Mouse (Mus musculus) kidney, embryonic 14.5 days (tissue): Measurements from ENCODE around the gene Gsk3b. TPM values are rescaled to one million over a fixed set of nuclear protein-coding genes. Genes with fewer than 3 reads are reported as not detected.
"Not testable (repeated sequence)": the region's sequence is repeated elsewhere in the genome, so short reads cannot be mapped to it uniquely, and the experiment has no call there.

Source experiments
- ATAC-seq: fragments of 200-750 bp; cut with Nextera tagmentation; 2 replicates; pipeline ENCODE4 v1.8.0; 2017; ENCODE audit warnings: moderate number of reproducible peaks, mild to moderate bottlenecking, moderate TSS enrichment, moderate library complexity; ENCODE audit not compliant: low FRiP score, low TSS enrichment
- H3K27ac ChIP-seq: fragments of 300-500 bp; sonication (generic); 2 replicates; pipeline ENCODE4 v1.5.1; 2014; ENCODE audit warnings: low read depth, mild to moderate bottlenecking, low read length, moderate library complexity, mixed read lengths
- H3K27me3 ChIP-seq: fragments of 300-500 bp; sonication (generic); 2 replicates; pipeline ENCODE4 v1.6.1; 2014; ENCODE audit warnings: mild to moderate bottlenecking, low read length; ENCODE audit not compliant: control insufficient read depth, insufficient read depth
- H3K36me3 ChIP-seq: fragments of 300-500 bp; sonication (generic); 2 replicates; pipeline ENCODE4 v1.6.1; 2014; ENCODE audit warnings: low read length, mixed read lengths; ENCODE audit not compliant: control insufficient read depth, insufficient read depth
- H3K4me1 ChIP-seq: fragments of 300-500 bp; sonication (generic); 2 replicates; pipeline ENCODE4 v1.6.1; 2014; ENCODE audit warnings: low read length, mixed read lengths; ENCODE audit not compliant: control insufficient read depth, insufficient read depth
- H3K4me2 ChIP-seq: fragments of 300-500 bp; sonication (generic); replicated peaks from 2 replicates; pipeline ENCODE4 v1.6.1; 2014; ENCODE audit warnings: low read depth, mild to moderate bottlenecking, low read length
- H3K4me3 ChIP-seq: fragments of 300-500 bp; sonication (generic); 2 replicates; pipeline ENCODE4 v1.5.1; 2014; ENCODE audit warnings: mild to moderate bottlenecking, low read length
- H3K9ac ChIP-seq: fragments of 300-500 bp; sonication (generic); 2 replicates; pipeline ENCODE4 v1.6.1; 2014; ENCODE audit warnings: low read depth, mild to moderate bottlenecking, low read length, moderate library complexity
- H3K9me3 ChIP-seq: fragments of 300-500 bp; sonication (generic); 2 replicates; pipeline ENCODE4 v1.6.1; 2016; ENCODE audit warnings: low read length; ENCODE audit not compliant: control insufficient read depth
- WGBS: fragments of 180-500 bp; shearing (Covaris S2); extraction: QIAGEN DNeasy Blood & Tissue Kit; methylation state at CpG from one replicate; pipeline ENCODE4 v1.1.7; 2014; 5-methylcytosine and 5-hydroxymethylcytosine counted together
- polyA plus RNA-seq: library from polyadenylated mRNA; unstranded; fragments of >200 nt; fragmentation: Nextera tagmentation; extraction: Ambion mirVana; gene quantifications from 2 replicates; pipeline ENCODE4 v1.2.1, GENCODE M21; 2014

The Gsk3b gene
- polyA plus RNA-seq, 1 experiment from 2014 or later, result 82.6 TPM

- ATAC-seq, result no peak
- no peak overlapping the region for H3K27ac ChIP-seq
- no peaks in the 10 kb centered on the region for H3K27me3 ChIP-seq
- WGBS, result 86% methylated on average over 8 of the region's 8 CpGs
- peaks cover 27% of the 10 kb centered on the region; the same call in 1 of the 2 replicates for H3K36me3 ChIP-seq
- no peaks in the 10 kb centered on the region for H3K9me3 ChIP-seq
- H3K4me3 ChIP-seq, result no peak overlapping the region
- H3K4me2 ChIP-seq, result no peak overlapping the region
- 0 out of 2 replicates have a peak, but pooled peaks cover 2% of the 10 kb centered on the region for H3K4me1 ChIP-seq
- H3K9ac ChIP-seq, result no peak overlapping the region
These were observed 96.0 kb downstream of the Gsk3b start for GRCm38 (mm10) chr16:38184657-38185269.

GRCm38 (mm10) chr16:38189952-38190351 lies 101.2 kb downstream of the Gsk3b start:
- Histone ChIP-seq H3K36me3 (peaks cover 48% of the 10 kb centered on the region), H3K27me3 (no peaks in the 10 kb centered on the region), H3K4me1 (no peaks in the 10 kb centered on the region), H3K4me3 (no peak overlapping the region), H3K4me2 (no peak overlapping the region), H3K9me3 (no peaks in the 10 kb centered on the region), H3K27ac (no peak overlapping the region), H3K9ac (no peak overlapping the region)
- 92% methylated on average over 4 of the region's 4 CpGs for WGBS
- no peak for ATAC-seq

- ATAC-seq, result no peak
- no peaks in the 10 kb centered on the region for H3K27me3 ChIP-seq
- no peaks in the 10 kb centered on the region for H3K4me1 ChIP-seq
- no peaks in the 10 kb centered on the region for H3K9me3 ChIP-seq
- no peak overlapping the region for H3K9ac ChIP-seq
- no peak overlapping the region for H3K4me3 ChIP-seq
- peaks cover 53% of the 10 kb centered on the region for H3K36me3 ChIP-seq
- no peak overlapping the region for H3K4me2 ChIP-seq
- no peak overlapping the region for H3K27ac ChIP-seq
- 88% methylated on average over 3 of the region's 3 CpGs for WGBS
These were observed 101.7 kb downstream of the Gsk3b start for GRCm38 (mm10) chr16:38190531-38190930.

GRCm38 (mm10) chr16:38191460-38191859 lies 102.7 kb downstream of the Gsk3b start:
- H3K9me3 ChIP-seq, result no peaks in the 10 kb centered on the region
- WGBS, result 86% methylated on average over 6 of the region's 6 CpGs
- no peak for ATAC-seq
- peaks cover 58% of the 10 kb centered on the region for H3K36me3 ChIP-seq
- no peak overlapping the region for H3K9ac ChIP-seq
- no peaks in the 10 kb centered on the region for H3K27me3 ChIP-seq
- no peak overlapping the region for H3K27ac ChIP-seq
- H3K4me2 ChIP-seq, result no peak overlapping the region
- H3K4me3 ChIP-seq, result no peak overlapping the region
- H3K4me1 ChIP-seq, result no peaks in the 10 kb centered on the region

- peaks cover 59% of the 10 kb centered on the region for H3K36me3 ChIP-seq
- no peak overlapping the region for H3K27ac ChIP-seq
- no peaks in the 10 kb centered on the region for H3K4me1 ChIP-seq
- WGBS, result 86% methylated on average over 6 of the region's 6 CpGs
- no peaks in the 10 kb centered on the region for H3K27me3 ChIP-seq
- ATAC-seq, result no peak
- no peak overlapping the region for H3K4me3 ChIP-seq
- no peaks in the 10 kb centered on the region for H3K9me3 ChIP-seq
- no peak overlapping the region for H3K9ac ChIP-seq
- no peak overlapping the region for H3K4me2 ChIP-seq
These were observed 103.8 kb downstream of the Gsk3b start for GRCm38 (mm10) chr16:38192640-38193039.

- no peak overlapping the region for H3K4me2 ChIP-seq
- no peak overlapping the region for H3K27ac ChIP-seq
- no peak overlapping the region for H3K9ac ChIP-seq
- H3K4me1 ChIP-seq, result no peaks in the 10 kb centered on the region
- no peak overlapping the region for H3K4me3 ChIP-seq
- 63% methylated on average over 4 of the region's 4 CpGs for WGBS
- H3K9me3 ChIP-seq, result no peaks in the 10 kb centered on the region
- ATAC-seq, result no peak
- no peaks in the 10 kb centered on the region for H3K27me3 ChIP-seq
- peaks cover 51% of the 10 kb centered on the region for H3K36me3 ChIP-seq
These were observed 108.5 kb downstream of the Gsk3b start for GRCm38 (mm10) chr16:38197299-38197698.

- Histone ChIP-seq H3K4me1 (no peaks in the 10 kb centered on the region), H3K27ac (no peak overlapping the region), H3K9ac (no peak overlapping the region), H3K9me3 (no peaks in the 10 kb centered on the region), H3K4me3 (no peak overlapping the region), H3K36me3 (peaks cover 26% of the 10 kb centered on the region), H3K4me2 (no peak overlapping the region), H3K27me3 (no peaks in the 10 kb centered on the region)
- no peak for ATAC-seq
- WGBS, result 96% methylated on average over 7 of the region's 7 CpGs
These were observed 116.5 kb downstream of the Gsk3b start for GRCm38 (mm10) chr16:38205272-38205671.

- not testable (repeated sequence) for ATAC-seq, H3K27ac ChIP-seq, H3K4me3 ChIP-seq, H3K27me3 ChIP-seq, H3K4me1 ChIP-seq, H3K4me2 ChIP-seq, H3K9ac ChIP-seq, H3K9me3 ChIP-seq
- 90% methylated on average over 5 of the region's 5 CpGs for WGBS
- peaks cover 31% of the 10 kb centered on the region for H3K36me3 ChIP-seq
These were observed 133.7 kb downstream of the Gsk3b start for GRCm38 (mm10) chr16:38222491-38222890.

- Histone ChIP-seq H3K9me3 (no peaks in the 10 kb centered on the region), H3K4me2 (no peak overlapping the region), H3K4me1 (no peaks in the 10 kb centered on the region), H3K9ac (no peak overlapping the region), H3K27me3 (no peaks in the 10 kb centered on the region), H3K4me3 (no peak overlapping the region), H3K27ac (no peak overlapping the region), H3K36me3 (peaks cover 18% of the 10 kb centered on the region; the same call in 1 of the 2 replicates)
- 76% methylated on average over 4 of the region's 4 CpGs for WGBS
- no peak for ATAC-seq
These were observed 148.3 kb downstream of the Gsk3b start for GRCm38 (mm10) chr16:38236936-38237585.
